Mouse (Mus musculus) embryonic facial prominence, embryonic 12.5 days (tissue): ENCODE results near the gene Stx7. TPM values are rescaled to one million over a fixed set of nuclear protein-coding genes. Genes with fewer than 3 reads are reported as not detected.
A peak's percentile ranks its signal among the peaks of the same experiment; 100 is the strongest.

ENCODE experiments used
- ATAC-seq: fragments of 200-750 bp; cut with Nextera tagmentation; 2 replicates; pipeline ENCODE4 v1.8.0; 2017; ENCODE audit not compliant: insufficient number of reproducible peaks, insufficient read depth, low FRiP score, low TSS enrichment
- H3K27ac ChIP-seq: fragments of 300-500 bp; sonication (generic); 2 replicates; pipeline ENCODE4 v1.5.1; 2016; ENCODE audit warnings: mild to moderate bottlenecking
- H3K27me3 ChIP-seq: fragments of 300-500 bp; sonication (generic); 2 replicates; pipeline ENCODE4 v1.6.1; 2016; ENCODE audit warnings: mild to moderate bottlenecking, moderate library complexity
- H3K36me3 ChIP-seq: fragments of 300-500 bp; sonication (generic); 2 replicates; pipeline ENCODE4 v1.6.1; 2016; ENCODE audit warnings: mild to moderate bottlenecking
- H3K4me1 ChIP-seq: fragments of 300-500 bp; sonication (generic); 2 replicates; pipeline ENCODE4 v1.6.1; 2016
- H3K4me2 ChIP-seq: fragments of 300-500 bp; sonication (generic); replicated peaks from 2 replicates; pipeline ENCODE4 v1.6.1; 2016; ENCODE audit warnings: mild to moderate bottlenecking, moderate library complexity
- H3K4me3 ChIP-seq: fragments of 300-500 bp; sonication (generic); 2 replicates; pipeline ENCODE4 v1.5.1; 2016; ENCODE audit warnings: mild to moderate bottlenecking
- H3K9ac ChIP-seq: fragments of 300-500 bp; sonication (generic); 2 replicates; pipeline ENCODE4 v1.6.1; 2016; ENCODE audit warnings: mild to moderate bottlenecking, moderate library complexity
- H3K9me3 ChIP-seq: fragments of 300-500 bp; sonication (generic); 2 replicates; pipeline ENCODE4 v1.6.1; 2016; ENCODE audit warnings: mild to moderate bottlenecking, moderate library complexity
- WGBS: fragments of 180-500 bp; shearing (Covaris S2); methylation state at CpG from one replicate; pipeline ENCODE4 v1.1.7; 2016; 5-methylcytosine and 5-hydroxymethylcytosine counted together
- polyA plus RNA-seq: library from polyadenylated mRNA; unstranded; fragments of >200 nt; fragmentation: Nextera tagmentation; extraction: Ambion mirVana; gene quantifications from 2 replicates; pipeline ENCODE4 v1.2.1, GENCODE M21; 2016

The Stx7 gene
- polyA plus RNA-seq, 1 experiment from 2014 or later: 74.3 TPM

- Histone ChIP-seq H3K4me1 (0 out of 2 replicates have a peak, but pooled peaks cover 6% of the 10 kb centered on the region), H3K4me2 (peak within 1 kb of the TSS; percentile 84), H3K27me3 (peaks cover 30% of the 10 kb centered on the region), H3K9ac (peak within 1 kb of the TSS; percentile 49), H3K4me3 (peak within 1 kb of the TSS; percentile 47), H3K9me3 (no peaks in the 10 kb centered on the region), H3K27ac (no peak within 1 kb of the TSS; the same call in 1 of the 2 replicates), H3K36me3 (no peaks in the 10 kb centered on the region)
- ATAC-seq: peak; percentile 68
- 1% methylated on average over 56 of the region's 56 CpGs for WGBS
Measured at GRCm38 (mm10) chr10:24223449-24224143, 74.5 kb downstream of the Stx7 start, which contains the start of gene Moxd1. Gene Moxd1 (plus strand): TSS chr10:24223517.

- WGBS: 15% methylated on average over 8 of the region's 8 CpGs
- no peak for ATAC-seq
- Histone ChIP-seq H3K27me3 (peaks cover 30% of the 10 kb centered on the region), H3K36me3 (no peaks in the 10 kb centered on the region), H3K4me3 (peak overlapping the region; percentile 47; the same call in 1 of the 2 replicates), H3K9me3 (no peaks in the 10 kb centered on the region), H3K27ac (no peak overlapping the region), H3K4me1 (0 out of 2 replicates have a peak, but pooled peaks cover 6% of the 10 kb centered on the region), H3K9ac (no peak overlapping the region), H3K4me2 (peak overlapping the region; percentile 84)
Measured at GRCm38 (mm10) chr10:24224591-24224990, 75.5 kb downstream of the Stx7 start.

- Histone ChIP-seq H3K27ac (no peak overlapping the region), H3K36me3 (no peaks in the 10 kb centered on the region), H3K4me3 (no peak overlapping the region), H3K9me3 (no peaks in the 10 kb centered on the region), H3K4me2 (no peak overlapping the region), H3K4me1 (no peaks in the 10 kb centered on the region), H3K9ac (no peak overlapping the region), H3K27me3 (peaks cover 13% of the 10 kb centered on the region)
- 58% methylated on average over 12 of the region's 12 CpGs for WGBS
- ATAC-seq: no peak
Measured at GRCm38 (mm10) chr10:24228318-24229183, 79.4 kb downstream of the Stx7 start.

GRCm38 (mm10) chr10:24232281-24232680, 83.2 kb downstream of the Stx7 start:
- Histone ChIP-seq H3K9ac (no peak overlapping the region), H3K4me3 (no peak overlapping the region), H3K9me3 (no peaks in the 10 kb centered on the region), H3K36me3 (no peaks in the 10 kb centered on the region), H3K4me1 (no peaks in the 10 kb centered on the region), H3K27ac (no peak overlapping the region), H3K4me2 (no peak overlapping the region), H3K27me3 (no peaks in the 10 kb centered on the region)
- no peak for ATAC-seq
- WGBS: 57% methylated on average over 4 of the region's 4 CpGs

GRCm38 (mm10) chr10:24235426-24236283, 86.6 kb downstream of the Stx7 start:
- WGBS: 70% methylated on average over 23 of the region's 23 CpGs
- Histone ChIP-seq H3K27ac (no peak overlapping the region), H3K36me3 (no peaks in the 10 kb centered on the region), H3K27me3 (no peaks in the 10 kb centered on the region), H3K4me3 (no peak overlapping the region), H3K9me3 (0 out of 2 replicates have a peak, but pooled peaks cover 6% of the 10 kb centered on the region), H3K9ac (no peak overlapping the region), H3K4me2 (no peak overlapping the region), H3K4me1 (no peaks in the 10 kb centered on the region)
- no peak for ATAC-seq

Other genes starting within 250 kb of the Stx7 start
- not detected in 2 replicates for gene Taar1, start 228.9 kb upstream of the Stx7 start, polyA plus RNA-seq
- gene Taar2, start 210.7 kb upstream of the Stx7 start, polyA plus RNA-seq: not detected in 2 replicates
- gene Taar3, start 199.7 kb upstream of the Stx7 start, polyA plus RNA-seq: not detected in 2 replicates
- gene Taar4, start 188.8 kb upstream of the Stx7 start, polyA plus RNA-seq: not detected in 2 replicates
- not detected in 2 replicates for gene Taar5, start 178.6 kb upstream of the Stx7 start, polyA plus RNA-seq
- gene Taar6, start 163.7 kb upstream of the Stx7 start, polyA plus RNA-seq: not detected in 2 replicates
- gene Taar7a, start 155.8 kb upstream of the Stx7 start, polyA plus RNA-seq: not detected in 2 replicates
- gene Taar7b, start 149.4 kb upstream of the Stx7 start, polyA plus RNA-seq: not detected in 2 replicates
- not detected in 2 replicates for gene Taar7d, start 122.1 kb upstream of the Stx7 start, polyA plus RNA-seq
- not detected in 2 replicates for gene Taar7e, start 111.7 kb upstream of the Stx7 start, polyA plus RNA-seq
- gene Taar7f, start 99.8 kb upstream of the Stx7 start, polyA plus RNA-seq: not detected in 2 replicates
- gene Taar8a, start 72.8 kb upstream of the Stx7 start, polyA plus RNA-seq: not detected in 2 replicates
- not detected in 2 replicates for gene Taar8b, start 57.0 kb upstream of the Stx7 start, polyA plus RNA-seq
- not detected in 2 replicates for gene Taar8c, start 47.4 kb upstream of the Stx7 start, polyA plus RNA-seq
- not detected in 2 replicates for gene Taar9, start 39.8 kb upstream of the Stx7 start, polyA plus RNA-seq
- 23.4 and 24.0 TPM in 2 replicates for gene Moxd1, start 74.2 kb downstream of the Stx7 start, polyA plus RNA-seq